Mouse (Mus musculus) lung, embryonic 15.5 days (tissue): ENCODE measurements around the gene Ubr1. TPM values are rescaled to one million over a fixed set of nuclear protein-coding genes. Genes with fewer than 3 reads are reported as not detected.

Source experiments
- ATAC-seq: fragments of 200-750 bp; cut with Nextera tagmentation; 2 replicates; pipeline ENCODE4 v1.8.0; 2017; ENCODE audit warnings: moderate number of reproducible peaks, borderline replicate concordance; ENCODE audit not compliant: low FRiP score, low TSS enrichment; ENCODE audit errors: extremely low read depth
- H3K27ac ChIP-seq: fragments of 300-500 bp; sonication (generic); 2 replicates; pipeline ENCODE4 v1.5.1; 2015; ENCODE audit warnings: moderate library complexity, mild to moderate bottlenecking, inconsistent platforms
- H3K27me3 ChIP-seq: fragments of 300-500 bp; sonication (generic); 2 replicates; pipeline ENCODE4 v1.6.1; 2015; ENCODE audit warnings: inconsistent platforms
- H3K36me3 ChIP-seq: fragments of 300-500 bp; sonication (generic); 2 replicates; pipeline ENCODE4 v1.6.1; 2015; ENCODE audit warnings: inconsistent platforms
- H3K4me1 ChIP-seq: fragments of 300-500 bp; sonication (generic); 2 replicates; pipeline ENCODE4 v1.6.1; 2015; ENCODE audit warnings: inconsistent platforms
- H3K4me2 ChIP-seq: fragments of 300-500 bp; sonication (generic); 2 replicates; pipeline ENCODE4 v1.6.1; 2015; ENCODE audit warnings: inconsistent platforms, mild to moderate bottlenecking, moderate library complexity
- H3K4me3 ChIP-seq: fragments of 300-500 bp; sonication (generic); 2 replicates; pipeline ENCODE4 v1.5.1; 2015; ENCODE audit warnings: mild to moderate bottlenecking, inconsistent platforms
- H3K9ac ChIP-seq: fragments of 300-500 bp; sonication (generic); 2 replicates; pipeline ENCODE4 v1.6.1; 2015; ENCODE audit warnings: inconsistent platforms
- H3K9me3 ChIP-seq: fragments of 300-500 bp; sonication (generic); 2 replicates; pipeline ENCODE4 v1.6.1; 2016; ENCODE audit warnings: inconsistent platforms
- WGBS: fragments of 180-500 bp; shearing (Covaris S2); methylation state at CpG from one replicate; pipeline ENCODE4 v1.1.7; 2015; 5-methylcytosine and 5-hydroxymethylcytosine counted together
- polyA plus RNA-seq: library from polyadenylated mRNA; unstranded; fragments of >200 nt; fragmentation: Nextera tagmentation; extraction: Ambion mirVana; gene quantifications from 2 replicates; pipeline ENCODE4 v1.2.1, GENCODE M21; 2015

Ubr1 gene
- polyA plus RNA-seq, 1 experiment from 2014 or later, result 29.4 TPM

DNA sequence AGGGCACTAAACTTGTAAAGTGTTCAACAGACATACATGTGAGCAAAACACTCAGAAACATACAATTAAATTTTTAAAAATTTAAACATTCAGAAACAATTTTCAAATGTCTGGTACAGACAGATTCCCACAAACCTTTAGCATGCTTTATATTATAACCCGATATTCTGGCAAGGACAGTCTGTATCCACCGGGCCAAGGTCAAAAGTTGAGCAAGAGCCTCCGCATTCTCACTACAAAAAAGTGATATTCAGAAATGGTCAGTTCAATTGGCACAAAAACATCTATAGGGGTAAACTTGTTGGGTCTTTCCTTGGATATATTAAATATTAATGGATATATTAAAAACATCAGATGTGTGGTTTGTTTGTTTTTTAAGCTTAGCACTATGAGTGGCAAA, 74.2 kb downstream of the Ubr1 start:
- 93% methylated on average over 3 of the region's 3 CpGs for WGBS
- Histone ChIP-seq H3K4me3 (no peak overlapping the region), H3K9ac (no peak overlapping the region)

DNA sequence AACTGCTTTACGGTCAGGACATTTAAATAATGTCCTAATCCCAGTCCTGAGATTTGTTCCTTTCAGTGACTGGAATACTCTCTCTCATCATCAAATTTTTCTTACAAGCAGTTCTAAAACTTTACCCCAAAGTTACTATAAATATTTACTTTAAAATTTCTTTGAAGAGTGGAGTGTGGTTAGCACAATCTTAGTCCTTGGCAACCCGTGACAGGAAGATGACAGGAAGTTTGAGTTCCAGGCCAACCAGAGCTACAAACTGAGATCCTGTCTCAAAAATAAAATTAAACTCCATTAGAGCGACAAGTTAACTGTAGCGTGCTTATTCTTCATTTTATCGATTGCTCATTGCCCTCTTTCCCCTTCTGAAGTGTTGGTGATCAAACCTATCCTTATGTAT, 82.9 kb downstream of the Ubr1 start:
- H3K27me3 ChIP-seq, result no peaks in the 10 kb centered on the region
- peaks cover 54% of the 10 kb centered on the region for H3K36me3 ChIP-seq
- no peak for ATAC-seq
- no peak overlapping the region for H3K27ac ChIP-seq
- no peak overlapping the region for H3K4me2 ChIP-seq
- H3K4me3 ChIP-seq, result no peak overlapping the region
- H3K9ac ChIP-seq, result no peak overlapping the region
- no peaks in the 10 kb centered on the region for H3K9me3 ChIP-seq
- no peaks in the 10 kb centered on the region for H3K4me1 ChIP-seq
- 33% methylated on average over 5 of the region's 5 CpGs for WGBS

More for the DNA sequence above, 74.2 kb downstream of the Ubr1 start:
- no peaks in the 10 kb centered on the region for H3K27me3 ChIP-seq
- peaks cover 68% of the 10 kb centered on the region for H3K36me3 ChIP-seq
- no peak for ATAC-seq
- H3K27ac ChIP-seq, result no peak overlapping the region
- no peaks in the 10 kb centered on the region for H3K4me1 ChIP-seq
- no peak overlapping the region for H3K4me2 ChIP-seq
- no peaks in the 10 kb centered on the region for H3K9me3 ChIP-seq

DNA sequence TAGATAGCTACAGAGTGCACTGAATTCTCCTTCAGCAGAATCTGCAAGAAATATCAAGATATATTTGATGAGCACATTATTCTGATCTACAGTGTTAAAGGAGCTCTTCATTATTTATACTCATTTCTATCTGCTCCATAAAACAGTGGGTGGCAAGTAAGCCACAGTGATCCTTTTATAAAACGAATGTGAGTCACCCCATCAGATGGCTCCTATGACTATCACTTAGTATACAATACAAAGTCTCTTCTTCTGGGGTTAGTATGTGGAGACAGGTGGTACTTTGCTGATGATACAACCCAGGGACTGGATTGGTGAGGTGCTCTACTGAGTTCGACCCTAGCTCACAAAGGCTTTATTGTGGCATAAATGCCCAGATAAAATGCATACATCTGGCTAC, 97.3 kb downstream of the Ubr1 start:
- H3K4me3 ChIP-seq, result no peak overlapping the region
- no peaks in the 10 kb centered on the region for H3K4me1 ChIP-seq
- H3K4me2 ChIP-seq, result no peak overlapping the region
- H3K9me3 ChIP-seq, result no peaks in the 10 kb centered on the region
- no peaks in the 10 kb centered on the region for H3K27me3 ChIP-seq
- peaks cover 39% of the 10 kb centered on the region for H3K36me3 ChIP-seq
- 83% methylated on average over 2 of the region's 2 CpGs for WGBS
- no peak overlapping the region for H3K9ac ChIP-seq
- H3K27ac ChIP-seq, result no peak overlapping the region
- no peak for ATAC-seq

DNA sequence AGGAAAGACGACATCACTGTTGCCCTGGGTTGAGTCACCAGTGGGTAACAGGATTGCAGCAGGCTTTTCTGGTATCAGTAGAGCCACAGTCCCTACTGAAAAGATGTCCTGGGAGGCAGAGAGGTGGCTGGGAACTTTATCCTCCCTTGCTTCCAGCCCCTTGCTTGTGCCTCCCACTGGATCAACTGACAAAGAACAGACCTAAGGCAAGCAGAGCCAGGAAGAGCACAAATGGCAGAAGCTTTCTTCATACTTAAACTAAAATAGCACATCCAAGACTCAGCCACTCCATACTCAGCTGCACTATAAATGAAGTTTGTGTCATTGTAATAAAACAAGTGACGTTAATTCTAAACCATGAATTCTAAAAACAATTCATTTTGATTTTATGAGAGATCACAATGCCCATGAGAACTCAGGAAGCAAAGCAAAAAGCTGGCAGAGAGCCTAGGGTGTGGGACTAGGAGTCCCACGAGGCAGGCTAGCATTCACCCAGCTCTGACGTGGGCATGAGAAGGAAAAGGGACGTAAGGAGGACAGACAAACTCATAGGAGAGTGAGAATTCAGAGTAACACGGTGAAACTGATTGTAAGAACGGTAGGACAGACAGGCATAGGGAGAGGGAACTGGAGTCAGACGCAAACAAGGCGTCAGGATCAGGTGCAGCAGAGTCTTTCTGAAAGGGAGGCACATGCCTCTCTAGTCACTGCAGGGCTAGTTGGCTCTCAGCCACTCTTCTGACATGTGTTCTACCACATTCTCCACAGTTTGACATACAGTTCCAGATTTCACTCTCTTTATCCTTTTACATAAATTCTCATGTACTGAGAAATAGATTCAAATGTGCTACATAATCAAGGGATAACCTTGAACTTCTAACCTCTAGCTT, 98.8 kb downstream of the Ubr1 start:
- 85% methylated on average over 9 of the region's 9 CpGs for WGBS
- H3K36me3 ChIP-seq, result peaks cover 35% of the 10 kb centered on the region
- H3K4me2 ChIP-seq, result no peak overlapping the region
- H3K27ac ChIP-seq, result 0 out of 2 replicates have a peak overlapping the region, but pooled peaks have one; percentile 6
- H3K9me3 ChIP-seq, result no peaks in the 10 kb centered on the region
- no peak overlapping the region for H3K4me3 ChIP-seq
- H3K27me3 ChIP-seq, result no peaks in the 10 kb centered on the region
- no peak for ATAC-seq
- no peaks in the 10 kb centered on the region for H3K4me1 ChIP-seq
- H3K9ac ChIP-seq, result no peak overlapping the region

DNA sequence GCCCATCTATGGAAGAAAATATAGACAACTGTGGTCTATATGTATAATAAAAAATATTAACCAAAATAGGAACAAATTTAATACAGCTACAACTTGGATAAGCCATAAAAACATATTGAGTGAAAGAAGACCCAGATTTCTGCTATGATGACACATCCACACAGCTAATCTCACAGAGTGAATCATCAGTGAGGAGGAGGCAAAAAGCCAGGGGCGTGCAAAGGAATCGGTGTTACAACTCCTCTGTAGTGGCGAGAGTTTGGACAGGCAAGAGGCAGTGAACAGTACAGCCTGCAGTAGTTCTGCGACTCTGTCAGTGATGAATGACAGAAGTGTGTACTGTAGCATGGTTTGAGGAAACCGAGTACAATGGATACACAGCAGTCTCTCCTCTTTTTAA, 103.2 kb downstream of the Ubr1 start:
- H3K36me3 ChIP-seq, result peaks cover 34% of the 10 kb centered on the region
- H3K27me3 ChIP-seq, result no peaks in the 10 kb centered on the region

DNA sequence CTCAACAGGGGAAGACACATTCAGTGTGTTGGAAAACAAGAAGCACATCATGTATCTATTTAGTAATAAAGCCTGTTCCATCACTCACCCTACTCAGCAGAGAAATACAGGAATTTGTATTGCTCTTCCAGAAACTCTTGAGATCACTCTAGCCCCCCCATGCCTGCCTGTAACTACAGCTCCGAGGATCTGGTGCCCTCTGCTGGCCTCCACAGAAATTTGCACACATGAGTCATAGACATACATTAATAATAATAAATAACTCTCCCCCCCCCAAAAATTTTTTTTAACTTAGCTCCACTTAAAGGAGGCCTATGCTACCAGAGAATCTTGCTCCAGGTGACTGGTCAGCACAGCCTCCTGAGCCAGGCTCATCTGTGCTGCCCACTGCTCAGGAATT, 104.0 kb downstream of the Ubr1 start:
- no peak overlapping the region for H3K27ac ChIP-seq
- no peak overlapping the region for H3K4me3 ChIP-seq
- H3K4me1 ChIP-seq, result no peaks in the 10 kb centered on the region
- ATAC-seq, result peak; percentile 31; the same call in 1 of the 2 replicates
- no peaks in the 10 kb centered on the region for H3K9me3 ChIP-seq
- no peaks in the 10 kb centered on the region for H3K27me3 ChIP-seq
- H3K9ac ChIP-seq, result no peak overlapping the region
- H3K4me2 ChIP-seq, result no peak overlapping the region
- H3K36me3 ChIP-seq, result peaks cover 39% of the 10 kb centered on the region
- 12% methylated on average over 1 of the region's 1 CpGs for WGBS

More for the DNA sequence above, 103.2 kb downstream of the Ubr1 start:
- H3K4me2 ChIP-seq, result no peak overlapping the region
- no peaks in the 10 kb centered on the region for H3K4me1 ChIP-seq
- no peak overlapping the region for H3K27ac ChIP-seq
- no peaks in the 10 kb centered on the region for H3K9me3 ChIP-seq
- no peak for ATAC-seq
- 87% methylated on average over 5 of the region's 5 CpGs for WGBS
- no peak overlapping the region for H3K9ac ChIP-seq
- H3K4me3 ChIP-seq, result no peak overlapping the region

DNA sequence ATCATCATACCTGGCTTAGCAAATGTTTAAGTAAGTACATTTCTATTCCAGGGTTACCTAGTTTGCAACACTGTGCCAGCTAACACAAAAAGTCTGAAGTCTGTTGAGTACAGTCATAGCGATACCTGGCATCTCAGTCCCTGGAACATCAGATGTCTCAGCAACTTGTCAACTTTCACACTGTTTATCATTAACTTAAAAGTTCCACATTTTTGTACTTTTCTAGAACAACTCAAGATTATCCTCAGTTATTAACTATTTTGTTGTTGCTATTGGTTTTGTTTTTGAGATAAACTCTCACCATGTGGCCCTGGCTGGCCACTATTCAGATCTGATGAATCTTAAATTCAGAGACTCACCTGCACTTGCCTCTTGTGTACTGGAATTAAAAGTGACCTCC, 107.1 kb downstream of the Ubr1 start:
- Histone ChIP-seq H3K27ac (no peak overlapping the region), H3K4me1 (no peaks in the 10 kb centered on the region), H3K4me3 (no peak overlapping the region), H3K9ac (no peak overlapping the region), H3K36me3 (peaks cover 29% of the 10 kb centered on the region), H3K9me3 (no peaks in the 10 kb centered on the region), H3K27me3 (no peaks in the 10 kb centered on the region), H3K4me2 (no peak overlapping the region)
- ATAC-seq, result no peak
- 100% methylated on average over 1 of the region's 1 CpGs for WGBS

DNA sequence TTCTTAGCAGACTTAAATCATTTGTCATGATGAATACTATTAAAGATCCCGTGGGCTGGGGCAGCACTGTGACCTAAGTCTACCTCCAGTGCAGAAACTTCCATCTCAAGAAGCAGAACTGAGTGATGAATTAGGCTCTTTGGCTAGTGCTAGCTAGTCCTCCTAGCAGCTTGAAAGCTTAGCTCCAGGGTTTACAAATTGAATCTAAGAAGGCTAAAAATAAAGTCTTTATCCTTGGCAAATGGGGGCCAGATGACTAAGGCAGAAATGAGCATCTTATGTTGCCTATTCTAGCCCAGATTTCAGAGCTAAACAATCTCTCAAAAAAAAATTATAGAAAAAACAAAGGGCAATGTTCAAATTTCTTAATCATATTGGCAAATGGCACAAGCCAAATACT, 109.8 kb downstream of the Ubr1 start:
- H3K4me1 ChIP-seq, result no peaks in the 10 kb centered on the region
- H3K4me3 ChIP-seq, result no peak overlapping the region
- no peak overlapping the region for H3K9ac ChIP-seq
- no peak overlapping the region for H3K4me2 ChIP-seq
- no peak overlapping the region for H3K27ac ChIP-seq
- H3K9me3 ChIP-seq, result no peaks in the 10 kb centered on the region
- no peak for ATAC-seq
- WGBS, result 52% methylated on average over 1 of the region's 1 CpGs
- peaks cover 29% of the 10 kb centered on the region for H3K36me3 ChIP-seq
- no peaks in the 10 kb centered on the region for H3K27me3 ChIP-seq

DNA sequence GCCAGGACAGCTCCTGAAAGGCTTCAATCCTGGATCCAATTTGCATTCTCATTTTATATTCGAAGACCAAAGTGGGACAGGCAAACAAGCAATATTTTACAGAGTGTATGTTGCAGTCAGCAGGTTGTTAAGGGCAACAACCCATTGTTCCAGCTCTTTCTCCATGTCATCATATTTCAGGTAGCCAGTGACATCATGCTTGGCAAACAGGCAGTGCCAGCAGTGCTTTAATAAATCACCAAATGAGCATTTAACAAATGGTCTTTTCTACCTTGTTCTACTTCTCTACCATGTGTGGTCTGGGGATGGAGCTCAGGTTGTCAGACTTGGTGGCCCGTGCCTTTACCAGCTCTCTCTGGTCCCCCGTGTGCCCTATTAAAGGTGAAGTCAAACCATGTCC, 112.4 kb downstream of the Ubr1 start:
- H3K4me2 ChIP-seq, result no peak overlapping the region
- no peak overlapping the region for H3K9ac ChIP-seq
- H3K4me1 ChIP-seq, result no peaks in the 10 kb centered on the region
- WGBS, result 83% methylated on average over 3 of the region's 3 CpGs
- no peak overlapping the region for H3K27ac ChIP-seq
- no peak overlapping the region for H3K4me3 ChIP-seq
- H3K27me3 ChIP-seq, result no peaks in the 10 kb centered on the region
- ATAC-seq, result no peak
- H3K36me3 ChIP-seq, result peaks cover 14% of the 10 kb centered on the region; the same call in 1 of the 2 replicates
- no peaks in the 10 kb centered on the region for H3K9me3 ChIP-seq

DNA sequence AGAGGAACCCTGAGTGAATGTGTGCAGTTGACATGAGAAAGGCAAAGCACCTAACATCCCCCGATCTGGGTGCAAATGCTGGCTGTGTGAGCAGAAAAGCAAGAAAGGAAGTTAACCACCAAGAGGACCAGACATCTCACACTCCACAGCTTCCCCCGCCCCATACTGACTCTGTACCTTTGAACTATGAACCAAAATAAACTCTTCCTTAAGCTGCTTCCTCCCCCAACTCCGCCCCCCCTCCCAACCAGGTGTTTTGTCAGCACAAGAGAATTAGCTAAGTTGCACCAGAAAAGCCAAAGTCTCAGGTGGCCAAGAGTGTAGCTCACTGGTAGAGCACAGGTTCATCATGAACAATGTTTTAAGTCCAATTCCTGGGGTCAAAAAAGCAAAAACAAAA, 117.4 kb downstream of the Ubr1 start:
- H3K9ac ChIP-seq, result no peak overlapping the region
- H3K36me3 ChIP-seq, result no peaks in the 10 kb centered on the region
- H3K4me1 ChIP-seq, result peaks cover 5% of the 10 kb centered on the region
- H3K4me3 ChIP-seq, result no peak overlapping the region
- ATAC-seq, result no peak
- no peak overlapping the region for H3K27ac ChIP-seq
- no peaks in the 10 kb centered on the region for H3K27me3 ChIP-seq
- no peaks in the 10 kb centered on the region for H3K9me3 ChIP-seq
- H3K4me2 ChIP-seq, result no peak overlapping the region
- 59% methylated on average over 3 of the region's 3 CpGs for WGBS

DNA sequence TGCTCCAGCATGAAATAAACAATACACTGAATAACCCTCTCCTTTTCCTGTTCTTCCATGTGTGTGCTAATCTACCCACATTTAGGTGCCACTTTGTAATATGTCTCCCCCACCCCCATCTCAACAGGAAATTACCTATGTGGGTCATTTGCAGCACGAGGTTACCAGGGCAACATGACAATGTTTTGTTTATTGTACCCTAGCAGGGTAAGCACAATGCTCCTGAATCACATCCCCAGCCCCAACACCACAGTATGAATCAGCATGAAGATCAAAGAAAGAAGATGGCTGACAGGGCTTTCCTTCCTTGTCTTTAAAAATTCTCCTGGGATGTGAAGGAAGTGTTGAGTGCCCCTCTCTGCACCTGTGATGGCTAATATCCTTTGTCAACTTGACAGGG, 117.9 kb downstream of the Ubr1 start:
- ATAC-seq, result no peak
- 27% methylated on average over 1 of the region's 1 CpGs for WGBS
- no peaks in the 10 kb centered on the region for H3K36me3 ChIP-seq
- H3K27me3 ChIP-seq, result no peaks in the 10 kb centered on the region
- H3K9ac ChIP-seq, result no peak overlapping the region
- no peak overlapping the region for H3K4me3 ChIP-seq
- peaks cover 5% of the 10 kb centered on the region for H3K4me1 ChIP-seq
- H3K27ac ChIP-seq, result no peak overlapping the region
- H3K4me2 ChIP-seq, result no peak overlapping the region
- no peaks in the 10 kb centered on the region for H3K9me3 ChIP-seq

DNA sequence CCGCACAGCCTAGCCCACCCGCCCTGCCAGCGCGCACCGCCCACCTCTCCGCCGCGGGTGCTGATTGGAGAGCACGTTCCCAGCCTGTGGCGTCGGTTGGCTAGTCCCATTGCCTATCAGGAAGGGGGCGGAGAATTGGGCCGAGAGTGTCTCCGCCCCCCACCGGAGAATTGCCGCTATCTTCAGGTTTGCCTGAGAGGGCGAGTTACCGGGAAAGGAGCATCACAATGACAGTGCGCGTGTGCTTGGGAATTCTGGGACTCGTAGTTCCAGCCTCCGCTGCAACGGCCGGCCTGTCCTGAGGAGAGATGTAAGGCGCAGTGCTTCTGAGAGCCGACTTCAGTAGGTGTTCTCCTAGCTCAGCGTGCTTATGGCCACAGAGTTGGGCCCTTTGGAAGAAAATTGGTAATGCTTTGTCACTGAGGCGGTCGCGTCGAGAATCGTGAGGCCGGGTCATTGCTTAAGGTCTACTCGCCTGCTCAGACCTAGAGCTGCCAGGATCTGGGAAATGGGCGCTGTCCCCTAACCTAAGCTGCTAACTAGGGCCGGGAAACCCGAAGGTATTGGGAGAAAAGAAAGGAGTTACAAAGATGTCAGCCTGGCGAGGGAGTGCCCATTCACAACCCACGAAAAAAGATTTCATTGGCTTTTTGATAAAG, 120.0 kb downstream of the Ubr1 start, which contains the start of gene Ttbk2:
TSS of gene Ttbk2 (minus strand) at position 181 of the 659 bp plus-strand sequence.
- Histone ChIP-seq H3K9ac (peak within 1 kb of the TSS; percentile 69), H3K9me3 (no peaks in the 10 kb centered on the region), H3K27me3 (no peaks in the 10 kb centered on the region), H3K36me3 (no peaks in the 10 kb centered on the region), H3K4me1 (peaks cover 5% of the 10 kb centered on the region), H3K27ac (peak within 1 kb of the TSS; percentile 30; the same call in 1 of the 2 replicates), H3K4me2 (peak within 1 kb of the TSS; percentile 85), H3K4me3 (peak within 1 kb of the TSS; percentile 81)
- under 1% methylated on average over 39 of the region's 39 CpGs for WGBS
- ATAC-seq, result peak; percentile 100
